Mouse (Mus musculus) heart, adult 11 months (tissue): ENCODE results near the gene Phldb1.

Source experiments
- DNase-seq: peaks from one replicate; pipeline ENCODE4 v3.0.0; 2022

Phldb1 gene

GRCm38 (mm10) chr9:44708925-44709324 lies 26.1 kb downstream of the Phldb1 start:
- peak; percentile 94 for DNase-seq

GRCm38 (mm10) chr9:44708429-44708765 lies 26.6 kb downstream of the Phldb1 start:
- DNase-seq: peak; percentile 98

GRCm38 (mm10) chr9:44707749-44708428 lies 27.1 kb downstream of the Phldb1 start:
- DNase-seq: peak; percentile 92

- DNase-seq: peak; percentile 88
Measured at GRCm38 (mm10) chr9:44699730-44700129, 35.3 kb downstream of the Phldb1 start.

GRCm38 (mm10) chr9:44699196-44699595 lies 35.8 kb downstream of the Phldb1 start:
- DNase-seq: peak; percentile 83

- peak; percentile 72 for DNase-seq
Measured at GRCm38 (mm10) chr9:44697866-44698265, 37.1 kb downstream of the Phldb1 start.

- DNase-seq: peak; percentile 87
Measured at GRCm38 (mm10) chr9:44693071-44693470, 41.9 kb downstream of the Phldb1 start.

GRCm38 (mm10) chr9:44691671-44692520 lies 43.1 kb downstream of the Phldb1 start:
- peak; percentile 99 for DNase-seq

GRCm38 (mm10) chr9:44690641-44691040 lies 44.4 kb downstream of the Phldb1 start:
- DNase-seq: no peak

GRCm38 (mm10) chr9:44688013-44688412 lies 47.0 kb downstream of the Phldb1 start:
- DNase-seq: no peak

GRCm38 (mm10) chr9:44686638-44687037 lies 48.4 kb downstream of the Phldb1 start:
- peak; percentile 92 for DNase-seq

GRCm38 (mm10) chr9:44685346-44686330 lies 49.4 kb downstream of the Phldb1 start:
- peak; percentile 95 for DNase-seq

GRCm38 (mm10) chr9:44683046-44683445 lies 52.0 kb downstream of the Phldb1 start:
- DNase-seq: peak; percentile 87

- peak; percentile 74 for DNase-seq
Measured at GRCm38 (mm10) chr9:44679565-44679964, 55.4 kb downstream of the Phldb1 start.

- peak; percentile 39 for DNase-seq
Measured at GRCm38 (mm10) chr9:44678288-44678871, 56.6 kb downstream of the Phldb1 start.

- DNase-seq: peak; percentile 83
Measured at GRCm38 (mm10) chr9:44673005-44673404, 62.0 kb downstream of the Phldb1 start, which contains the start of gene Treh. Gene Treh, plus strand, starts transcription at chr9:44673233.

GRCm38 (mm10) chr9:44672291-44672865 lies 62.6 kb downstream of the Phldb1 start:
- DNase-seq: peak; percentile 64

- peak; percentile 58 for DNase-seq
Measured at GRCm38 (mm10) chr9:44671416-44671815, 63.6 kb downstream of the Phldb1 start.

- peak; percentile 16 for DNase-seq
Measured at GRCm38 (mm10) chr9:44663706-44664105, 71.3 kb downstream of the Phldb1 start.

- peak; percentile 96 for DNase-seq
Measured at GRCm38 (mm10) chr9:44655098-44656066, 79.6 kb downstream of the Phldb1 start.

- DNase-seq: peak; percentile 84
Measured at GRCm38 (mm10) chr9:44653896-44654295, 81.1 kb downstream of the Phldb1 start.
